Mouse (Mus musculus): Measurements from ENCODE around the gene 2010111I01Rik.

2010111I01Rik gene

GRCm38 (mm10) chr13:63150470-63151020, 185.9 kb downstream of the 2010111I01Rik start:
- DNase-seq (ENCODE audit: low read depth, low spot score) = peak; percentile 23

- DNase-seq (ENCODE audit: low read depth, low spot score) = peak; percentile 67
These were observed 186.5 kb downstream of the 2010111I01Rik start for GRCm38 (mm10) chr13:63151028-63151738.

GRCm38 (mm10) chr13:63152498-63152897, 187.8 kb downstream of the 2010111I01Rik start:
- no peak for DNase-seq (ENCODE audit: low read depth, low spot score)

GRCm38 (mm10) chr13:63153397-63153796, 188.7 kb downstream of the 2010111I01Rik start:
- no peak for DNase-seq (ENCODE audit: low read depth, low spot score)

GRCm38 (mm10) chr13:63154851-63155571, 190.3 kb downstream of the 2010111I01Rik start:
- no peak for DNase-seq (ENCODE audit: low read depth, low spot score)

- DNase-seq (ENCODE audit: low read depth, low spot score) = no peak
These were observed 191.6 kb downstream of the 2010111I01Rik start for GRCm38 (mm10) chr13:63156264-63156663.

GRCm38 (mm10) chr13:63170282-63171073, 205.8 kb downstream of the 2010111I01Rik start:
- DNase-seq (ENCODE audit: low read depth, low spot score) = peak; percentile 35

GRCm38 (mm10) chr13:63171347-63172096, 206.8 kb downstream of the 2010111I01Rik start:
- DNase-seq (ENCODE audit: low read depth, low spot score) = peak; percentile 69

- DNase-seq (ENCODE audit: low read depth, low spot score) = no peak
These were observed 207.4 kb downstream of the 2010111I01Rik start for GRCm38 (mm10) chr13:63172097-63172445.

- no peak for DNase-seq (ENCODE audit: low read depth, low spot score)
These were observed 209.7 kb downstream of the 2010111I01Rik start for GRCm38 (mm10) chr13:63174252-63175020.

- DNase-seq (ENCODE audit: low read depth, low spot score) = no peak
These were observed 211.4 kb downstream of the 2010111I01Rik start for GRCm38 (mm10) chr13:63176131-63176530.

GRCm38 (mm10) chr13:63177232-63177631, 212.5 kb downstream of the 2010111I01Rik start:
- DNase-seq (ENCODE audit: low read depth, low spot score) = no peak

GRCm38 (mm10) chr13:63180641-63181235, 216.0 kb downstream of the 2010111I01Rik start:
- no peak for DNase-seq (ENCODE audit: low read depth, low spot score)

GRCm38 (mm10) chr13:63184946-63185345, 220.3 kb downstream of the 2010111I01Rik start:
- no peak for DNase-seq (ENCODE audit: low read depth, low spot score)

- DNase-seq (ENCODE audit: low read depth, low spot score) = no peak
These were observed 221.5 kb downstream of the 2010111I01Rik start for GRCm38 (mm10) chr13:63186217-63186616.

GRCm38 (mm10) chr13:63186642-63187041, 221.9 kb downstream of the 2010111I01Rik start:
- no peak for DNase-seq (ENCODE audit: low read depth, low spot score)

- peak; percentile 64 for DNase-seq (ENCODE audit: low read depth, low spot score)
These were observed 222.8 kb downstream of the 2010111I01Rik start for GRCm38 (mm10) chr13:63187145-63188143.

GRCm38 (mm10) chr13:63188306-63188705, 223.6 kb downstream of the 2010111I01Rik start:
- no peak for DNase-seq (ENCODE audit: low read depth, low spot score)

GRCm38 (mm10) chr13:63188811-63189210, 224.1 kb downstream of the 2010111I01Rik start:
- no peak for DNase-seq (ENCODE audit: low read depth, low spot score)
